Mouse (Mus musculus) stomach, postnatal 0 days (tissue): ENCODE results near the gene Reep3.

Source experiments
- CTCF ChIP-seq: IDR thresholded peaks from 2 replicates; pipeline ENCODE4 v1.5.1; 2016; ENCODE audit warnings: antibody characterized with exemption, low read depth, mild to moderate bottlenecking, moderate library complexity
- EP300 ChIP-seq: optimal IDR thresholded peaks from 2 replicates; pipeline ENCODE3; 2016; ENCODE audit warnings: antibody characterized with exemption

DNA sequence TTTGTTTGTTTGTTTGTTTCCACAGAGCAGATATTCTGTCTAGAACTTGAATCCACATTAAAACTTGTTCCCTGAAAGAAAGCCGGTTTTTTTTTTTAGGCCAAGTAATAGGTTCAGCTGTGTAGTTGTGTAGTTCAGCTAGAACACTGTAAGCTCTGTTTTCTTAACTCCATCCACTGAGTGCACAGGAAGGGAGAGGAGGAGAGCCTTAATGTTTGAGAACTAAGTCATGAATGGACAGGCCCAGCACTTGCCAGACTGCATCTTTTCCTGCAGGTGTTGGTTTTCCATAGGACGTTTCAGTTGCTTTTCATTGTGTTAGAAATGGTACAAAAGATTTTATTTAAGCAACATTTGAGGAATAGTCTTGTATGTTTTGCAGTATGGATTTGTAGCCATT lies 47.5 kb upstream of the Reep3 start:
- TF ChIP-seq CTCF (no peak), EP300 (no peak)
